Mouse (Mus musculus): ENCODE measurements around the gene Sorl1.

DNA sequence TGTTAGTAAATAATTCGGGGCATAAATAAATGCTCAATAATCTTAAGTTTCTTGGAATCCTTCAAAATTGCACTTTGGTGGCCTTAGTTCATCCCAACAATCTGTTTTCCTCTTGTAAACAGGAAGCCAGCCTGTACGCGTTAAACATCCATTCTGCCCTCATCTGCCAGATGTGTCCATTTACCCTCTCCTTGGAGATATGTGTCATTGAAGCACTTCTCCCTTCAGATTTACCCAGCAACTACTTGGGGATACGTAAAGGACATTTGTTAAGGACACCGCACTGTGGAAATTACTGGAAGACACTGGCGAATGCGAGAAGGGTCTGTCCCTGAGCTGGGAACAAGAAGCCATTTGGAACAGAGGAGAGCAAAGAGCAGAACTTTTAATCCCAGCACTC, 44.9 kb upstream of the Sorl1 start:
- TF ChIP-seq CTCF (IDR thresholded peaks at IDR 0.05; ENCODE audit: extremely low read depth, insufficient read depth, low read length) (no peak), POLR2A (IDR thresholded peaks at IDR 0.05; ENCODE audit: extremely low read depth, insufficient read depth, low read length) (no peak)
